Mouse (Mus musculus): ENCODE measurements around the gene Endou. TPM values are rescaled to one million over a fixed set of nuclear protein-coding genes. Genes with fewer than 3 reads are reported as not detected.

The Endou gene
- 0.43 and 0.49 TPM in 2 replicates for polyA plus RNA-seq (2012; rRNA removed)

DNA sequence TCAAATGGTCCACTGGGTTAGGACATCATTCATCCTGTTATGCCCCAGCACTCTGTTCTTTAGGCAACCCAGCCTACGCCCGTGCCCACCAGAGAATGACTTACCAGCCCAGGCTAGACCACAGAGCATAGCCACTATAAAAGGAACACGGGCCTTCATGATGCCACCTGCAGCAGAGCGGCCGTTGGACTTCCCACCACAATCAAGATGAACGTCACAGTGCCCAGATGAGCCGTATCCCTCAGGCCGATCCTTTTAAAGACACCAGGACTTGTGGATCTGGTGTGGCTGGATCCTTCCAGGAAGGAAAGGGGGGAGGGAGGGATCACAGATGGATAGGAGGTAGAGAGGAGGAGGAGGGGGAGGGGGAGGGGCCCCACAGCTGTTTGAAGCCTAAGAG is at the start of gene Endou:
Gene Endou (minus strand): TSS at position 229 of the 400 bp plus-strand sequence.

DNA sequence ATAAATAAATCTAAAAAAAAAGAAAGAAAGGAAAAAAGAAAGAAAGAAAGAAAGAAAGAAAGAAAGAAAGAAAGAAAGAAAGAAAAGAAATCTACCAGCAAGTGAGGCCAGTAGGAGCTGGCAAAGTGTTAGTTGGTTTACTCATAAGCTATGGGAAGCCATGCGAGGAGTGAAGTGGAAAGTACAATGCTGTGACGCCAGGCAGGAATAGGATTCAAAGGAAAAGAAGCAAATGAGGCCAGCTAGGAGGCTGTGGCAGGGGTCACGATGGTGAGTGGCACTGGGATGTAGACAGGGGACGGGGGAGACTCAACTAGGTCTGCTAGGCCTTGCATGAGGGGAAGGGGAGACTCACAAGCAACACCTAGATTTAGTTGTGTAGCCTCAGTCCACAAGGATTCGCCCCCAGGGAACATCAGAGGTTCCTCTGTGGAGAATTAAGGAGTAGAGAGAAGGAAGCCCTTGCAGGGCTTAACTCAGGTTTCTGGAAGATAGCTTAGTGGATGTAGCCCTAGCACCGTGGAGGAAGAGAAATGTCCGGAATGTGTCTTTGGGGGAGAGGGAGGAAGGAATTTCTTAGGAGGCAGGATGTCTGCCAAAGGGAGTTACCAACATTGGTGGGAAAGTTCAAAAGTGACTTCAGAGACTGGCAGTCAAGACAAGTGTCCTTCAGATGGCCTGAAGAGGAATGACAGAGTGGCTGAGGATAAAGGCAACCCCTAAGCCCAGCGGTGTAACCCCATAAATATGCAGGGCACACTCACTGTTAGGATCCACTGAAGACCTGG is 47.4 kb upstream of the Endou start, which contains the start of gene Slc48a1:
Gene Slc48a1 (plus strand): TSS at position 210 of the 788 bp plus-strand sequence.

GRCm38 (mm10) chr15:97767280-97768186 is 36.4 kb upstream of the Endou start, which contains the start of gene Rapgef3:
Gene Rapgef3, minus strand, starts transcription at chr15:97767972.

DNA sequence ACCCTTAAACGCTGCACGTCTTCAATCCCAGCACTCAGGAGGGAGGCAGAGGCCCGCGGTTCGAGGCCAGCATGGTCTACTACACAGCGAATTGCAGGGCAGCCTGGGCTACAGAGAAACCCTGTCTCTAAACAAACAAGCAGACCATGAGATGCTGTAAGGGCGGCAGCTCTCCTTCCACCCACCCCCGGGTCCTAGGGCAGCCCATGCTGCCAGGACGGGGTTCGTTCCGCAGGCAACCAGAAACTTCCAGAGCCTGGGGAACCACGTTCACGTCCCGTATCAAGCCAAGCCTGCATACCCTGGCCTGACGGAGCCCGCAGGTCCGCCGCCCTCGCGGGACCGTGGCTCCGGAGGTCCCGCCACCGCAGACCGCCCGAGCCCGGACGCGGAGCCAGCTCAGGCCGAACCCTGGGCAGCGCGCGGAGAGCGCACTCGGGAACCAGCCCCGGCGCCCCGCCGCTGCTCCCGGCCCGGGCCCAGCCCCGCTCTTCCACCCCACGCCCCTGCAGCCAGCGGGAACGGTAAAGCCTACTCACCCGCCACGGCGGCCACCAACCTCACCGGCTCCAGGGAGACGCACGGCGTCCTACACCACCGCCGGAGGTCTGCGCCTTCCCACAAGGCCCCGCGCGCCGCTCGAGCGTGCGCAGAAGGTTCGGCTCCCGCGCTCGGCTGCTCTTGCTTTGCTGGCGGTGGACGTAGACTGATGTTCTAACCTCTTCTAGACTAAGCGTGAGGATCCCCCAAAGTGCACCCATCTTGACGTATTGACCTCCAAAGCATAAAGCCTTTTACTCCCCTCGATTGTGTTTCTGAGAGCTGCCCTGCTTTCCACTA is 25.7 kb downstream of the Endou start, which contains the start of gene Rpap3:
Gene Rpap3 (minus strand): TSS at position 615 of the 840 bp plus-strand sequence.

Other genes with a start within 250 kb of the Endou start
- gene Rpap3, start 25.5 kb downstream of the Endou start, polyA plus RNA-seq (2012; rRNA removed), result 2.2 and 2.5 TPM in 2 replicates
- 53.5 and 54.2 TPM in 2 replicates for gene Rapgef3, start 36.6 kb upstream of the Endou start, polyA plus RNA-seq (2012; rRNA removed)
- 54.0 and 68.6 TPM in 2 replicates for gene Slc48a1, start 47.2 kb upstream of the Endou start, polyA plus RNA-seq (2012; rRNA removed)
- 42.7 and 49.6 TPM in 2 replicates for gene Hdac7, start 113.2 kb upstream of the Endou start, polyA plus RNA-seq (2012; rRNA removed)
- gene Vdr, start 179.3 kb upstream of the Endou start, polyA plus RNA-seq (2012; rRNA removed), result 139 and 140 TPM in 2 replicates
- gene Tmem106c, start 232.9 kb upstream of the Endou start, polyA plus RNA-seq (2012; rRNA removed), result 22.4 and 23.5 TPM in 2 replicates